ENCODE assay signal across 32 mouse cellular contexts in genomic region chr9:41129273-41129672, GRCm38 (mm10). TPM values are rescaled to one million over a fixed set of nuclear protein-coding genes. Genes with fewer than 3 reads are reported as not detected.
A peak's percentile ranks its signal among the peaks of the same experiment; 100 is the strongest.
DNase-seq lines count a peak whose midpoint lies in the region; ATAC-seq and TF ChIP-seq lines count a peak whose summit lies in the region.
"Had no signal": no experiment of that assay in that cellular context is flagged by ENCODE, and none has a peak within 500 bp of the region (broad histone marks: within the 10 kb centered on the region; RNA-seq: fewer than 3 reads in every experiment).

No protein-coding gene starts in this region.

- H3K4me3 ChIP-seq in thymus, adult 2 months (ENCODE audit: control insufficient read depth, insufficient read depth, low read length) = no peak overlapping the region
- H3K4me3 ChIP-seq: embryonic facial prominence, embryonic 10.5 days; embryonic facial prominence, embryonic 15.5 days; forebrain, embryonic 12.5 days; heart, adult 2 months; heart, embryonic 12.5 days; hindbrain, embryonic 13.5 days; kidney, embryonic 15.5 days; layer of hippocampus, adult 2 months; liver, embryonic 12.5 days; midbrain, embryonic 10.5 days; midbrain, embryonic 15.5 days; neural tube, embryonic 12.5 days had no signal

- TF ChIP-seq POLR2A in thymus, adult 2 months (IDR thresholded peaks at IDR 0.05; ENCODE audit: control insufficient read depth, extremely low read depth, insufficient read depth, low read length, poor library complexity) = no peak

- no peak for TF ChIP-seq CTCF in thymus, adult 2 months (IDR thresholded peaks at IDR 0.05; ENCODE audit: borderline replicate concordance, control insufficient read depth, extremely low read depth, insufficient read depth, low read length, poor library complexity)

- peaks cover 13% of the 10 kb centered on the region for H3K4me1 ChIP-seq in thymus, adult 2 months (replicated peaks; ENCODE audit: control insufficient read depth, insufficient read depth, low read length)
- H3K4me1 ChIP-seq: kidney, embryonic 15.5 days; midbrain, embryonic 10.5 days had no signal

- no peaks in the 10 kb centered on the region for H3K36me3 ChIP-seq in thymus, adult 2 months (ENCODE audit: control insufficient read depth, insufficient read depth, low read length)
- no peaks in the 10 kb centered on the region for H3K36me3 ChIP-seq in splenic B cell, adult 2 months (ENCODE audit: control insufficient read depth, insufficient read depth, low read length, poor library complexity, severe bottlenecking)
- H3K36me3 ChIP-seq: embryonic facial prominence, embryonic 10.5 days; embryonic facial prominence, embryonic 15.5 days; forebrain, embryonic 12.5 days; heart, embryonic 12.5 days; hindbrain, embryonic 13.5 days; kidney, embryonic 15.5 days; liver, embryonic 12.5 days; midbrain, embryonic 10.5 days; midbrain, embryonic 15.5 days; neural tube, embryonic 12.5 days had no signal

- 20% methylated on average over 3 of the region's 3 CpGs for WGBS in thymus, adult 2 months

- DNase-seq in thymus, adult 2 months = peak; percentile 24
- no peak for DNase-seq in thymus, postnatal 25 days
- peak; percentile 26 for DNase-seq in splenic B cell, adult 2 months (ENCODE audit: low read depth, low spot score)
- DNase-seq in gastrocnemius, postnatal 14 days = no peak
- no peak for DNase-seq in gastrocnemius, postnatal 25 days
- DNase-seq in adrenal gland, postnatal 4 days (ENCODE audit: low spot score in 2 of 2) = no peak
- DNase-seq: adrenal gland, postnatal 14 days; cerebellum, adult 11-12 months; cerebellum, adult 9-11 months; forebrain, postnatal 0 days; gastrocnemius, postnatal 10 days; heart, adult 2 months; heart, postnatal 4 days; kidney, adult 18-20 months; kidney, postnatal 25 days; liver, postnatal 0 days; right cerebral cortex, postnatal 25 days had no signal

- H3K27ac ChIP-seq in thymus, adult 2 months (ENCODE audit: control insufficient read depth, insufficient read depth, low read length) = peak overlapping the region; percentile 19; the same call in 1 of the 2 replicates
- H3K27ac ChIP-seq: embryonic facial prominence, embryonic 10.5 days; embryonic facial prominence, embryonic 15.5 days; forebrain, embryonic 12.5 days; heart, adult 2 months; kidney, embryonic 15.5 days; liver, embryonic 12.5 days; macrophage; midbrain, embryonic 10.5 days; midbrain, embryonic 15.5 days; neural tube, embryonic 12.5 days had no signal

- peak; percentile 77 for ATAC-seq in activated CD4-positive, CD25-positive, alpha-beta regulatory T cell, adult 4 months
- ATAC-seq in megakaryocyte, adult 5-6 weeks (ENCODE audit: poor library complexity, severe bottlenecking) = peak; percentile 65
- ATAC-seq: forebrain, postnatal 0 days; liver, postnatal 0 days; midbrain, embryonic 15.5 days had no signal

- intact Hi-C loops in gastrocnemius, postnatal 14 days (cut with DNase I; ENCODE audit: low total_unique reads) = no loop called here

- H3K27me3 ChIP-seq in thymus, adult 2 months (ENCODE audit: control insufficient read depth, insufficient read depth, low read length) = no peaks in the 10 kb centered on the region
- no peaks in the 10 kb centered on the region for H3K27me3 ChIP-seq in splenic B cell, adult 2 months (ENCODE audit: control insufficient read depth, insufficient read depth, low read length, poor library complexity, severe bottlenecking)
- H3K27me3 ChIP-seq: CH12.LX; embryonic facial prominence, embryonic 15.5 days; forebrain, embryonic 12.5 days; heart, embryonic 12.5 days; hindbrain, embryonic 13.5 days; kidney, embryonic 15.5 days; liver, embryonic 12.5 days; midbrain, embryonic 15.5 days; neural tube, embryonic 12.5 days had no signal

RNA-seq across cellular contexts. Expression of gene Ubash3b, which starts 32.2 kb away (rescaled TPM):
- 7.0 and 7.6 TPM in 2 replicates for polyA plus RNA-seq in thymus, adult 2 months (2012; rRNA removed)
- 10 to 100 TPM; 18.3 to 25.0 TPM for polyA plus RNA-seq in activated CD4-positive, CD25-positive, alpha-beta regulatory T cell, adult 4 months (2017; shearing (Covaris generic))
- total RNA-seq in megakaryocyte, adult 5-6 weeks (2015) = 21.6 and 26.5 TPM in 2 replicates
- 14.8 and 15.1 TPM in 2 replicates for total RNA-seq in megakaryocyte, adult 5-6 weeks (2017)
- total RNA-seq in gastrocnemius, postnatal 14 days (2021) = 1 to 10 TPM; 1.0 to 1.2 TPM
- 1 to 10 TPM in 1 of 2 experiments, under 1 TPM in 1; 0.38 to 1.3 TPM for total RNA-seq in gastrocnemius, postnatal 25 days (2021)
- total RNA-seq in adrenal gland, postnatal 4 days (2021) = 1 to 10 TPM; 6.5 to 6.7 TPM

Comparison
In these comparisons a context has a peak if more than half of its experiments do, and no peak if none do; other contexts are left out.
1. DNase-seq: peak in thymus, adult 2 months (single experiment) and splenic B cell, adult 2 months (single experiment); none in thymus, postnatal 25 days (single experiment), gastrocnemius, postnatal 14 days (single experiment), gastrocnemius, postnatal 25 days (single experiment) and adrenal gland, postnatal 4 days (0 of 2).